Mouse (Mus musculus) erythroblast, adult 5-6 weeks (primary cell): ENCODE measurements around the gene Accsl. TPM values are rescaled to one million over a fixed set of nuclear protein-coding genes. Genes with fewer than 3 reads are reported as not detected.
A peak's percentile ranks its signal among the peaks of the same experiment; 100 is the strongest.

Experiments
- ATAC-seq: replicated peaks from 2 replicates; pipeline ENCODE4 v1.8.0; 2016; ENCODE audit warnings: moderate number of reproducible peaks, mild to moderate bottlenecking, moderate TSS enrichment, inconsistent platforms; ENCODE audit not compliant: poor library complexity, low FRiP score, severe bottlenecking
- total RNA-seq, 2 experiments: library from RNA; stranded (forward) in 1 of 2; stranded (reverse) in 1 of 2; fragments of 150-400 nt in 1 of 2; fragments of 200-764, 138-1000 nt in 1 of 2; gene quantifications; 2 replicates each; pipeline versions ENCODE4 v1.2.3 to v1.2.4; 2015 to 2017; ENCODE audit warnings: low replicate concordance in 2 of 2

Gene Accsl
- total RNA-seq, 2 experiments from 2014 or later, result not detected

DNA sequence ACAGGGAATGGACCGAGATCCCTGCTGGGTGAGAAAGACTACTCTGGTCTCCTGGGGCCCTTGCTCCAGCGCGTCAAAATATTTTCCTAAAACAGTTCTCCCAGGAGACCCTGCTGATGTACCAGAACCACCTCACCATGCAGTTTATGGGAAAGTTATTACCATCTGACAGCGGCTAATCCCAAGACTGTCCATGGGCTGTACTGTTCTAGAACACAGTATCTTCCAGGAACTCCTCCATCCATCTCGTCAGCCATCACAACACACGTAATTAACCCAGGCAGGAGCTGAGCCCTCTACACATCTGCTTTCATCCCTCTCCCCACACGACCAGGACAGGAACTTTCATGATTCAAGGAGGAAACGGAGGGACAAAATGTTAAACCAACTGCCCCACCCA lies 11.5 kb upstream of the Accsl start:
- no peak for ATAC-seq

GRCm38 (mm10) chr2:93877005-93877404 lies 8.0 kb upstream of the Accsl start:
- no peak for ATAC-seq

DNA sequence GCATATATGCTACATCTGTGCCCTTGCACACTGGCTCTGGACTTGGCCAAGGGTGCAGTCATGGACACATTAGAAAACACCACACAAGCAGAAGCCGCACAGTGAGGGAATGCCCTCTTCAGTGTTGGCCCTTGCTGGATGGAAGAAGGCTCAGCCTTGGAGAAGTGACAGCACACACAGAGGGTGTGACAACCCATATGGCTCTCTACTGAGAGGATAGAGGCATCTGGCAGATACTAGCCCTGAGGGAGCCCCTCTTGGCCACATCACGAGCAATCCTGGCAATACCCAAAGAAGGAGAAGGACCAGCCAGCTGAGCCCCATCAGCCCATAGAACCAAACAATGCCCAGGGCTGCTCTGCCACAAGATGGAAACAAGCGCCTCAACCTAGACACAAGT lies 5.6 kb upstream of the Accsl start:
- no peak for ATAC-seq

GRCm38 (mm10) chr2:93874227-93874514 lies 5.2 kb upstream of the Accsl start:
- no peak for ATAC-seq

DNA sequence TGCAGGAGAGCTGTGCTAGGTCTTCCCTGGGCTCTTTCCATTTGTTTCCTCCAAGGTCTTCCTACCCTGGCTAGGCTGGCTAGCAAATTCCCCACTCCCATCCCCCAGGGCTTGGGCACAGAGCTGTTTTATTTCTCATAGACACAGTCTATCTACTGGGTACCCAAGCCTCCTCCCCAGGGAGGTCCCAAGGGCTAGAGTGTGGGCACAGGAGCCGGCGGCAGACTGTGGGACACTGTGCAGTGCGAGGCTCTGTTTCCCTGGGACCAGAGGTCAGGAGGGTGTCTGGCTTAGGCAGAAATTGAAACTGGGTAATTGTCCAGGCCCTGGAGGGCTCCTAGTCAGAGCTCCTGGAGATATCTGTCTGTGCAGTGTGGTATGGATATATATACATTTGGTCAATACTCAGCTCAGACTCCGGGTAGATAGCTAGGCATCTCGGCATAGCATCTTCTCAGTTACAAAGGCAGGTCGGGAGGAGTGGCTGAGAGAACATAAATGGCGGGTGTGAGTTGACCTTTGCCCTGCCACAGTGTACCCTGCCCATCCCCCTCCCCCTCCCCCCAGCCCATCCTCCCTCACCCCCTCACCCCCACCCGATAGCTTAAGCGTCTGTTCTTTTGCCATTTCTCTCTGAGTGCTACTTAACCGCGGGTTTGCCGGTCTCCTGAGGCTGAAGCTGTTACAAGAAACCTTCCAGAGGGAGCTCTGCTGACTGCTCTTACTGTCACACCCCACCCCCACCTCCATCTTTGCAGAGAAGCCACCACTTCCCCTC lies 4.7 kb upstream of the Accsl start:
- ATAC-seq, result no peak

GRCm38 (mm10) chr2:93872257-93872656 lies 3.3 kb upstream of the Accsl start:
- no peak for ATAC-seq

DNA sequence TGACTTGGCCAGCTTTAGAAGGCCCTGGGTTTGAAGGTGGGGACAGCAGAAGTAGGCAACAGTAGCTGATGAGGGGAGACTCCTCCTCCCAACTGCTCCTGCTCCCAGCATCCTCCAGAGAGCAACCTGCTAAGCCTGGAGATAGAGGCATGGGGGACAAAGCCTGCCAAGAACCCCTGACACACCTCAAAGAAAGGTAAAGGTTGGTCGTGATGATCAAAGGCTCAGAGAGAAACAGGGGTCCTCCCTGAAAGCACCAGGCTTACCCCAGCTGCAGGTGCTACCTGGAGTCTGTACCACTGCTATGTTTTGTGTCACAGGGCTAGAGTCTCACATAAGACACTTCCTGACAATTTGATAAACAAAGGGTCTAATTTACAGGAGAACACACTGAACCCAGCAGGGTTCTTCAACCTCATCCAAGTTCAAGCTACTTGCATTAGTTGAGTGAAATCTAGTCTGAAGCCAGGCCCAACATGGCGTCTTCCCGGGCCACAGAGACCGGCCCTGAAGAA lies 2.5 kb upstream of the Accsl start:
- no peak for ATAC-seq

- ATAC-seq, result no peak
Measured at GRCm38 (mm10) chr2:93870842-93871241, 1.9 kb upstream of the Accsl start.

DNA sequence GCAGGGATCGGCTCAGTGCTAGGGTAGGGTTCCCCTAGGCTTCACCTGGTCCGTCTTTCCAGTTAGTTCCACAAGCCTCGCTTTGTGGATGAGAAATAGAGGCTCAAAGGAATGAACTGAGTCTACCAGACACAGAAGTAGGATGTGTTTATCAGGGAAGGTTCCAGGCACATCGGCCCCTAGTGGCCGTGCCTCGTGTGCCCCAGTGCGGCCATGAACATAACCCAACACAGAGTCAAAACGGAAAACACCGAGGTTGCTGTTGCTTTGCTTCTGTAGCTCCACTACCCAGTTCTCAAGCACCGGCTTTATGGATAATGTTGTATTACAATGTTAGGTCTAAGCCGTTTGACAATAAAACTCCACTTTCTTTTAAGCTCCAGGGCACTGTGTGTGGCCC lies 391 bp downstream of the Accsl start:
- ATAC-seq, result no peak

GRCm38 (mm10) chr2:93863229-93863628 lies 5.7 kb downstream of the Accsl start:
- ATAC-seq, result no peak

DNA sequence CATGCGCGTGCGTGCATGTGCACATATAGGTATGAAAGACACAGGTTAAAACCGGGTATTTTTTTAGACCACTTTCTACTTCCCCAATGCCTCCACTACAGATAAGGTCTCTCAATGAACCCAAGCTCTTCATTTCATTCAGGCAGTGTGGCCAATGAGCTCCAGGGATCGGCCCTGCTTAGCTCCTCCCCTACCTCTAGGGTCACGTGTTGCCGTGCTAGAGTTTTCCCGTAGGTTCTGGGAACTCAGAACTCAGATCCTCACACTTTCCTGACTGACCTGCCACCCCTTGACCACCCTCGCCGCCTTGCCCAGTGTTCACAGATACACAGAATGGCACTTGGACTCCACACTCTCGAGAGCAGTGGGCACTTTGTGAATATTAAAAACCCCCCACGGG lies 10.1 kb downstream of the Accsl start:
- ATAC-seq, result no peak

DNA sequence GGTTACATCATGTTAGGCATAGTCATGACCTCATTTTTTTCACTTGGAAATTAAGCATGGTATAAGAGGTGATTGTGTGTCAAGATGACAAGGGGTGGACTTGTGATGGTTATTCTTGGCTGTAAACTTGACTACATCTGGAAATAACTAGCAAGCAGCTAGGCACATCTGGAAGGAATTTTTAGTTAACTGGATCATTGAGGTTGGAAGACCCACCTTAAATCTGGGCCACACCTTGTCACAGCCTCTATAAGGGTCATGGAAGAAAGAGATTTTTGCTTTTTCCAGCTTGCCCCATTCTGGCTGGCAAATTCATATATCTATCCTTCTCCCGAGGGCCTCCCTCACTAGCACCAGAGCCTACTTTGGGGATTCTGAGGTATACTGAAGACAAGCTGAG lies 17.7 kb downstream of the Accsl start:
- no peak for ATAC-seq

- ATAC-seq, result no peak
Measured at GRCm38 (mm10) chr2:93850317-93850944, 18.5 kb downstream of the Accsl start.

- 0 out of 2 replicates have a peak, but pooled peaks have one; percentile 54 for ATAC-seq
Measured at GRCm38 (mm10) chr2:93849505-93850089, 19.4 kb downstream of the Accsl start, which contains the start of gene Accs. TSS of gene Accs (minus strand) at chr2:93849943.

- ATAC-seq, result no peak
Measured at GRCm38 (mm10) chr2:93841349-93841748, 27.6 kb downstream of the Accsl start.

- ATAC-seq, result no peak
Measured at GRCm38 (mm10) chr2:93840109-93840508, 28.8 kb downstream of the Accsl start.

- no peak for ATAC-seq
Measured at GRCm38 (mm10) chr2:93838931-93839330, 30.0 kb downstream of the Accsl start.

DNA sequence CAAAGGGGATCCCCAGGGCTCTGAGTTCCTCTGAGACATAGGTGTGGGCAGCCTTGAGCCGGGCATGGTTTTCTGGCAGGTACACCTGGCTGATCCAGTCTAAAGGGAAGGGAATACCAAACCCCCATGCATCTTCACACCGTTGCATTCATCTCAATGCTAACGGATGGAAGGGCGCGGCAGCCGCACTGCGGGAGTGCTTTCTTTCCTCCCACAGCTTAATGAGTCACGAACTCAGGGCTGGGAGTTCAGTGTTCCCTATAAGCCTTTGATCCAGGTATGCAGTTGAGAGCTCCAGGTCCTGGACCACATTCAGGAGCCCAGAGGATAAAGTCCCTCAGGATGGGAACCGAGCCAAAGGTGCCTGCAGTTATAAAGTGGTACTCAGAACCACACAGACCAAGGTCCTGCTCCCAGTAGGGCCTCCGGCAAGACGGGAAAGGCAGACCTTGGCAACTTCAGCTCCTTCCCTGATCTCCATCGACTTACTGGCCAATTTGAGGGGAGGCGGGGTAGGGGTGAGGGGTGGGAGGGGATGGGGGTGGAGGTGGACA lies 32.6 kb downstream of the Accsl start:
- ATAC-seq, result no peak

DNA sequence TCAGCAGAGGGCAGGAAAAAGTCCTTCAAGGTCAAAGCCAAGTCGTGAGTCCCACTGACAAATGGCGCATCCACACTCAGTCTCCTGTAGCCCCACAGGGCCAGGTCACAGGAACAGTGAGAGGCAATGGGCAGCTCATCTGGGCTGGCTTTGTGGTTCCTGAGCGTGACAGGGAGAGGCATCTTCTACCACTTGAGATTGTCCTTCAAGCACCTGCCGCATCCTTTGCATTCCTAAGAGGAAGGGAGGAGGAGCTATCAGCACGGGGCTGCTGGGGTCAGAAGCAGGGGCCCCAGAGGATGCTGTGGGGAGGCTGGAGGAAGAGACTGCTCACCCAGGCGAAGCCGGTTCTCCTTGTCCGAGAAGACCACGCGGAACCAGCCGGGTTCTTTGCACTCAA lies 33.4 kb downstream of the Accsl start:
- ATAC-seq, result no peak

GRCm38 (mm10) chr2:93823519-93823918 lies 45.4 kb downstream of the Accsl start:
- peak; percentile 87 for ATAC-seq
